ENCODE assay signal across 8 mouse cellular contexts in the genomic region with DNA sequence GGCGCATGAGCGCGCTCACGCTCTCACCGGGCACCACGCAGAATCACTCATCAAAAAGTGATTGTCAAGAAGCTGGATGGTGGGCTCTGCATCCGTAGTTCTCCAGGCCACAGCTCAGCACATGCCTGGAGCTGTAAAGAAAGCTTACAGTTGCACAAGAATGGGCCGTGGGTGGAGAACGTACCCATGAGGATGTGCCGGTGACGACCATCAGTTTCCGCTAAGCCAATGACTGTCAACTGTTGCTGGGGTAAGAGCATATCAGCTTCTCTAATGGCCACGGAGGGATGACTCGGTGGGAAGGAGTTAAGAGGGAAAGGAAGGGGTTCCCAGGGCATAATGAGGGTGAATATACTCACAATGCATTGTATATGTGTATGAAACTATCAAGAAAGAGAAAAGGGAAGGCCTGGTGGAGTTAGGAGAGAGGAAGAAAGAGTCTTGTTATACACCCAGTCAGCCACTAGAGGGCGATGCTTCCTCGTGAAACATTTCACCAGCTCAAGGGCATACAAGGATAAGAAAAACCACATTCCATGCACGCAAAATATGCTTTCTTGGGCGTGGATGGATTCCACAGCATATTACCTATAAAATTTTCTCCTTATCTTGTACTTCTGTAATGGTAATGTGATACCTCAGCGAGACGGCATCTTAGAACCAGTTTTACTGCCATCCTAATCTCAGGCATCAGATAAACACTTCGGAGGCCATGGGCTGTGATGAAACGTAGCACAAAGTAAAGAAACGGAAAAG. TPM values are rescaled to one million over a fixed set of nuclear protein-coding genes. Genes with fewer than 3 reads are reported as not detected.
A peak's percentile ranks its signal among the peaks of the same experiment; 100 is the strongest.
DNase-seq lines count a peak whose midpoint lies in the region; ATAC-seq and TF ChIP-seq lines count a peak whose summit lies in the region.

No protein-coding gene starts in this region.

- no peak overlapping the region for H3K4me3 ChIP-seq in spleen, adult 2 months (ENCODE audit: extremely low read depth, insufficient read depth, insufficient read length)
- H3K4me3 ChIP-seq in limb, embryonic 13.5 days = no peak overlapping the region

- no peak overlapping the region for H3K27ac ChIP-seq in spleen, adult 2 months (ENCODE audit: insufficient read depth, low read length)
- H3K27ac ChIP-seq in limb, embryonic 13.5 days = no peak overlapping the region

- H3K9me3 ChIP-seq in limb, embryonic 13.5 days = no peaks in the 10 kb centered on the region

- peak overlapping the region; percentile 33 for H3K4me2 ChIP-seq in limb, embryonic 13.5 days (replicated peaks)

- H3K27me3 ChIP-seq in spleen, adult 2 months (ENCODE audit: control insufficient read depth, insufficient read depth, low read length) = no peaks in the 10 kb centered on the region
- H3K27me3 ChIP-seq in limb, embryonic 13.5 days = no peaks in the 10 kb centered on the region

- DNase-seq in spleen, adult 2 months (ENCODE audit: low read depth in 1 of 2, low spot score in 2 of 2) = peak; percentile 23 to 29
- DNase-seq in spleen, adult 12 weeks (ENCODE audit: low spot score) = no peak
- DNase-seq in c-Kit-positive CD71-negative TER-119-negative erythroid progenitor cells, embryonic 14.5 days (ENCODE audit: low read depth) = peak; percentile 68
- peak; percentile 78 for DNase-seq in forelimb bud, embryonic 11.5 days (ENCODE audit: low read depth, low spot score)
- peak; percentile 39 to 64 for DNase-seq in kidney, adult 8-10 months
- DNase-seq in monocyte, adult 2 months (ENCODE audit: low read depth in 1 of 2, low spot score in 2 of 2) = peak; percentile 43 to 49
- DNase-seq in thymus, postnatal 25 days = peak; percentile 61

- no peaks in the 10 kb centered on the region for H3K36me3 ChIP-seq in spleen, adult 2 months (ENCODE audit: control insufficient read depth, insufficient read depth, low read length)
- H3K36me3 ChIP-seq in limb, embryonic 13.5 days = no peaks in the 10 kb centered on the region

- TF ChIP-seq CTCF in spleen, adult 2 months (IDR thresholded peaks at IDR 0.05; ENCODE audit: extremely low read depth, insufficient read depth, insufficient read length, insufficient replicate concordance) = peak; percentile 48; the same call in 1 of the 2 replicates

- no peaks in the 10 kb centered on the region for H3K4me1 ChIP-seq in spleen, adult 2 months (ENCODE audit: control insufficient read depth, insufficient read depth, insufficient read length)
- no peaks in the 10 kb centered on the region for H3K4me1 ChIP-seq in limb, embryonic 13.5 days

- WGBS in spleen, adult 2 months = 64% methylated on average over 23 of the region's 23 CpGs
- 50% methylated on average over 23 of the region's 23 CpGs for WGBS in limb, embryonic 13.5 days

- no peak for TF ChIP-seq POLR2A in spleen, adult 2 months (IDR thresholded peaks at IDR 0.05; ENCODE audit: low read depth, low read length)

- 0 out of 2 replicates have a peak, but pooled peaks have one; percentile 28 for ATAC-seq in limb, embryonic 13.5 days (ENCODE audit: low FRiP score, low read depth)

- no peak overlapping the region for H3K9ac ChIP-seq in limb, embryonic 13.5 days

RNA-seq across cellular contexts. Expression of gene Plet1, which starts 50.4 kb away (rescaled TPM):
- 0.14 TPM in 2 replicates for polyA plus RNA-seq in spleen, adult 2 months (2012; rRNA removed)
- 0.18 and 0.19 TPM in 2 replicates for polyA plus RNA-seq in limb, embryonic 13.5 days (2015; fragmentation: Nextera tagmentation; extraction: Ambion mirVana)
